Mouse (Mus musculus) cortical plate, adult 2 months (tissue): ENCODE measurements around the gene Tle3.

ENCODE experiments used
- CTCF ChIP-seq: fragments of 200-500 bp; IDR thresholded peaks from 2 replicates; pipeline ENCODE4 v1.5.1; 2011; ENCODE audit warnings: mild to moderate bottlenecking, control low read depth, low read length; ENCODE audit not compliant: insufficient read depth; ENCODE audit errors: extremely low read depth
- POLR2A ChIP-seq: fragments of 200-500 bp; IDR thresholded peaks from 2 replicates; pipeline ENCODE4 v1.6.1; 2011; ENCODE audit warnings: mild to moderate bottlenecking, low read length, control low read depth; ENCODE audit not compliant: insufficient read depth; ENCODE audit errors: extremely low read depth

DNA sequence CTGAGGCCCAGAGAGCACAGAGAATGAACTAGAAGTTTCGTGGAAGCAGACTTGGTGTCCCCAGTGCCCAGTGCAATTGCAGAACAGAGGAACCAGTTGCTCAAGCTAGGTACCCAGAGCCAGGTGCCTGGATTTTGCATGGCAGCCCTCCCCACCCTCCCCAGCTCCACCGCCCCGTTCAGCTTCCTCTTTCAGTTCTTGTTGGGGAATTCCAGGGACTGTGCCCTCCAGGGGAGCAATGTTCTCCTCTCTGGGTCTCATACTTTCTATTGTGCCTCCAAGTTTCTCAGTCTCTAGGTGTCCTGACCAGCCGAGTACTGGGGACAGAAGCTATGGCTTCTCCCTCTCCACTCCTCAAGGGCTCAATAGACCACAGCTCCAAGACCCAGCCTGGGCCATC, 59.7 kb downstream of the Tle3 start:
- no peak for TF ChIP-seq CTCF
- no peak for TF ChIP-seq POLR2A
